Mouse (Mus musculus) retina, embryonic 14.5 days (tissue): Measurements from ENCODE around the gene Maml1.
"Not testable (repeated sequence)": the region's sequence is repeated elsewhere in the genome, so short reads cannot be mapped to it uniquely, and the experiment has no call there.

Source experiments
- DNase-seq: peaks from one replicate; pipeline ENCODE4 v3.0.0-alpha.2; 2015; ENCODE audit warnings: low spot score

The Maml1 gene

GRCm38 (mm10) chr11:50292190-50292855, at the start of gene Maml1:
Maml1 (minus strand) TSS chr11:50292311.
- peak; percentile 99 for DNase-seq

GRCm38 (mm10) chr11:50336891-50337290, 44.8 kb upstream of the Maml1 start:
- no peak for DNase-seq

GRCm38 (mm10) chr11:50336126-50336525, 44.0 kb upstream of the Maml1 start:
- no peak for DNase-seq

GRCm38 (mm10) chr11:50333181-50333580, 41.1 kb upstream of the Maml1 start:
- DNase-seq: no peak

- no peak for DNase-seq
Observed at GRCm38 (mm10) chr11:50329378-50329777, 37.3 kb upstream of the Maml1 start.

GRCm38 (mm10) chr11:50328075-50328625, 36.0 kb upstream of the Maml1 start:
- DNase-seq: no peak

- DNase-seq: peak; percentile 1
Observed at GRCm38 (mm10) chr11:50326302-50326966, 34.3 kb upstream of the Maml1 start.

- peak; percentile 100 for DNase-seq
Observed at GRCm38 (mm10) chr11:50325496-50326301, 33.6 kb upstream of the Maml1 start, which contains the start of gene Canx. Canx (minus strand) TSS chr11:50325673.

GRCm38 (mm10) chr11:50324751-50325471, 32.8 kb upstream of the Maml1 start:
- DNase-seq: no peak

- DNase-seq: peak; percentile 1
Observed at GRCm38 (mm10) chr11:50323843-50324242, 31.7 kb upstream of the Maml1 start.

- DNase-seq: no peak
Observed at GRCm38 (mm10) chr11:50322345-50322744, 30.2 kb upstream of the Maml1 start.

- DNase-seq: no peak
Observed at GRCm38 (mm10) chr11:50321239-50321638, 29.1 kb upstream of the Maml1 start.

GRCm38 (mm10) chr11:50319343-50319742, 27.2 kb upstream of the Maml1 start:
- DNase-seq: not testable (repeated sequence)

- no peak for DNase-seq
Observed at GRCm38 (mm10) chr11:50312803-50313202, 20.7 kb upstream of the Maml1 start.

- no peak for DNase-seq
Observed at GRCm38 (mm10) chr11:50303406-50303805, 11.3 kb upstream of the Maml1 start.

GRCm38 (mm10) chr11:50291321-50292165, 568 bp downstream of the Maml1 start:
- peak; percentile 68 for DNase-seq

GRCm38 (mm10) chr11:50290486-50291225, 1.5 kb downstream of the Maml1 start:
- no peak for DNase-seq

GRCm38 (mm10) chr11:50286428-50286827, 5.7 kb downstream of the Maml1 start:
- no peak for DNase-seq

GRCm38 (mm10) chr11:50285696-50286095, 6.4 kb downstream of the Maml1 start:
- DNase-seq: no peak

GRCm38 (mm10) chr11:50285263-50285662, 6.8 kb downstream of the Maml1 start:
- no peak for DNase-seq
